Mouse (Mus musculus): ENCODE measurements around the gene Glipr1.
A peak's percentile ranks its signal among the peaks of the same experiment; 100 is the strongest.

Glipr1 gene

GRCm38 (mm10) chr10:111966394-111966793 lies 36.0 kb downstream of the Glipr1 start:
- no peak for DNase-seq (ENCODE audit: low spot score in 2 of 2)

GRCm38 (mm10) chr10:111960459-111960858 lies 42.0 kb downstream of the Glipr1 start:
- no peak for DNase-seq (ENCODE audit: low spot score in 2 of 2)

- no peak for DNase-seq (ENCODE audit: low spot score in 2 of 2)
Observed at GRCm38 (mm10) chr10:111959353-111959752, 43.1 kb downstream of the Glipr1 start.

GRCm38 (mm10) chr10:111958046-111958421 lies 44.4 kb downstream of the Glipr1 start:
- no peak for DNase-seq (ENCODE audit: low spot score in 2 of 2)

- DNase-seq (ENCODE audit: low spot score in 2 of 2), result peak; percentile 47 to 78
Observed at GRCm38 (mm10) chr10:111957271-111958045, 45.0 kb downstream of the Glipr1 start.

- DNase-seq (ENCODE audit: low spot score in 2 of 2), result no peak
Observed at GRCm38 (mm10) chr10:111955836-111956235, 46.6 kb downstream of the Glipr1 start.

GRCm38 (mm10) chr10:111949008-111949407 lies 53.4 kb downstream of the Glipr1 start:
- DNase-seq (ENCODE audit: low spot score in 2 of 2), result no peak

- no peak for DNase-seq (ENCODE audit: low spot score in 2 of 2)
Observed at GRCm38 (mm10) chr10:111948041-111948440, 54.4 kb downstream of the Glipr1 start.

- DNase-seq (ENCODE audit: low spot score in 2 of 2), result no peak
Observed at GRCm38 (mm10) chr10:111945563-111945962, 56.9 kb downstream of the Glipr1 start.

GRCm38 (mm10) chr10:111943026-111943425 lies 59.4 kb downstream of the Glipr1 start:
- no peak for DNase-seq (ENCODE audit: low spot score in 2 of 2)

GRCm38 (mm10) chr10:111937146-111937534 lies 65.3 kb downstream of the Glipr1 start:
- no peak for DNase-seq (ENCODE audit: low spot score in 2 of 2)

- peak in 1 of 2 experiments; percentile 4 for DNase-seq (ENCODE audit: low spot score in 2 of 2)
Observed at GRCm38 (mm10) chr10:111936491-111937145, 65.8 kb downstream of the Glipr1 start.

GRCm38 (mm10) chr10:111936021-111936420 lies 66.4 kb downstream of the Glipr1 start:
- no peak for DNase-seq (ENCODE audit: low spot score in 2 of 2)

Measured in right cerebral cortex, postnatal 36 days (tissue).